ENCODE assay signal across 14 mouse cellular contexts in genomic region chr6:24632061-24632460, GRCm38 (mm10). TPM values are rescaled to one million over a fixed set of nuclear protein-coding genes. Genes with fewer than 3 reads are reported as not detected.
DNase-seq lines count a peak whose midpoint lies in the region; ATAC-seq and TF ChIP-seq lines count a peak whose summit lies in the region.
"Had no signal": no experiment of that assay in that cellular context is flagged by ENCODE, and none has a peak within 500 bp of the region (broad histone marks: within the 10 kb centered on the region; RNA-seq: fewer than 3 reads in every experiment).

No protein-coding gene starts in this region.

- H3K36me3 ChIP-seq in embryonic facial prominence, embryonic 11.5 days (replicated peaks; ENCODE audit: control insufficient read depth, insufficient read depth, low read depth, low read length), result no peaks in the 10 kb centered on the region; the same call in 1 of the 2 replicates
- H3K36me3 ChIP-seq in embryonic facial prominence, embryonic 10.5 days (replicated peaks), result peaks cover 29% of the 10 kb centered on the region
- peaks cover 27% of the 10 kb centered on the region for H3K36me3 ChIP-seq in kidney, embryonic 14.5 days (ENCODE audit: control insufficient read depth, insufficient read depth, low read length)
- peaks cover 13% of the 10 kb centered on the region for H3K36me3 ChIP-seq in intestine, postnatal 0 days (ENCODE audit: control insufficient read depth, insufficient read depth)

- 86% methylated on average over 4 of the region's 4 CpGs for WGBS in embryonic facial prominence, embryonic 11.5 days
- 87% methylated on average over 4 of the region's 4 CpGs for WGBS in embryonic facial prominence, embryonic 10.5 days
- WGBS in kidney, embryonic 14.5 days, result 80% methylated on average over 4 of the region's 4 CpGs
- WGBS in intestine, postnatal 0 days, result 48% methylated on average over 4 of the region's 4 CpGs

- DNase-seq in embryonic facial prominence, embryonic 11.5 days (ENCODE audit: low spot score), result no peak
- DNase-seq in embryonic facial prominence, embryonic 10.5 days (ENCODE audit: low spot score), result no peak
- no peak for DNase-seq in kidney, adult 8-10 months
- DNase-seq in NIH3T3 (ENCODE audit: low read depth), result peak; percentile 54
- DNase-seq in frontal cortex, adult 2 months (ENCODE audit: extremely low spot score in 1 of 2, low spot score in 1 of 2), result no peak
- DNase-seq in spleen, adult 12 weeks (ENCODE audit: low spot score), result no peak
- DNase-seq: cerebellum, adult 11 months had no signal

- no peak overlapping the region for H3K4me3 ChIP-seq in embryonic facial prominence, embryonic 11.5 days (ENCODE audit: low read depth, low read length)
- no peak overlapping the region for H3K4me3 ChIP-seq in embryonic facial prominence, embryonic 10.5 days
- no peak overlapping the region for H3K4me3 ChIP-seq in kidney, embryonic 14.5 days (ENCODE audit: low read length)
- no peak overlapping the region for H3K4me3 ChIP-seq in intestine, postnatal 0 days (ENCODE audit: low read depth, low read length)
- H3K4me3 ChIP-seq: forebrain, embryonic 15.5 days had no signal

- H3K27ac ChIP-seq in embryonic facial prominence, embryonic 11.5 days (replicated peaks; ENCODE audit: low read depth, low read length), result no peak overlapping the region
- H3K27ac ChIP-seq in embryonic facial prominence, embryonic 10.5 days (replicated peaks), result no peak overlapping the region
- H3K27ac ChIP-seq in kidney, embryonic 14.5 days (ENCODE audit: low read depth, low read length), result no peak overlapping the region
- no peak overlapping the region for H3K27ac ChIP-seq in intestine, postnatal 0 days (ENCODE audit: low read depth, low read length)
- H3K27ac ChIP-seq: forebrain, embryonic 15.5 days; macrophage had no signal

- no peak overlapping the region for H3K4me2 ChIP-seq in embryonic facial prominence, embryonic 11.5 days (ENCODE audit: low read depth, low read length)
- no peak overlapping the region for H3K4me2 ChIP-seq in kidney, embryonic 14.5 days (replicated peaks; ENCODE audit: low read depth, low read length)
- 0 out of 2 replicates have a peak overlapping the region, but pooled peaks have one; percentile 24 for H3K4me2 ChIP-seq in intestine, postnatal 0 days (replicated peaks; ENCODE audit: low read depth)
- H3K4me2 ChIP-seq: forebrain, embryonic 15.5 days had no signal

- no peak for TF ChIP-seq CTCF in intestine, postnatal 0 days (IDR thresholded peaks at IDR 0.05; ENCODE audit: low read depth)

- no peaks in the 10 kb centered on the region for H3K27me3 ChIP-seq in embryonic facial prominence, embryonic 11.5 days (ENCODE audit: control insufficient read depth, insufficient read depth, low read length)
- H3K27me3 ChIP-seq in embryonic facial prominence, embryonic 10.5 days (replicated peaks; ENCODE audit: low read depth, poor library complexity, severe bottlenecking), result no peaks in the 10 kb centered on the region
- H3K27me3 ChIP-seq in kidney, embryonic 14.5 days (ENCODE audit: control insufficient read depth, insufficient read depth, low read length), result no peaks in the 10 kb centered on the region
- H3K27me3 ChIP-seq in intestine, postnatal 0 days (replicated peaks; ENCODE audit: control insufficient read depth, insufficient read depth, low read length), result no peaks in the 10 kb centered on the region
- H3K27me3 ChIP-seq: forebrain, embryonic 15.5 days had no signal

- H3K9ac ChIP-seq in embryonic facial prominence, embryonic 11.5 days (replicated peaks; ENCODE audit: low read length), result no peak overlapping the region
- no peak overlapping the region for H3K9ac ChIP-seq in kidney, embryonic 14.5 days (ENCODE audit: low read depth, low read length)
- no peak overlapping the region for H3K9ac ChIP-seq in intestine, postnatal 0 days (ENCODE audit: low read depth, low read length)
- H3K9ac ChIP-seq: forebrain, embryonic 15.5 days had no signal

- no peaks in the 10 kb centered on the region for H3K9me3 ChIP-seq in embryonic facial prominence, embryonic 11.5 days (replicated peaks; ENCODE audit: control insufficient read depth, low read length)
- H3K9me3 ChIP-seq in embryonic facial prominence, embryonic 10.5 days, result no peaks in the 10 kb centered on the region
- H3K9me3 ChIP-seq in kidney, embryonic 14.5 days (ENCODE audit: control insufficient read depth, low read length), result no peaks in the 10 kb centered on the region
- H3K9me3 ChIP-seq in intestine, postnatal 0 days (ENCODE audit: control insufficient read depth), result no peaks in the 10 kb centered on the region
- H3K9me3 ChIP-seq: forebrain, embryonic 15.5 days had no signal

- H3K4me1 ChIP-seq in embryonic facial prominence, embryonic 11.5 days (ENCODE audit: control insufficient read depth, insufficient read depth, low read length), result no peaks in the 10 kb centered on the region
- no peaks in the 10 kb centered on the region for H3K4me1 ChIP-seq in embryonic facial prominence, embryonic 10.5 days
- no peaks in the 10 kb centered on the region for H3K4me1 ChIP-seq in kidney, embryonic 14.5 days (ENCODE audit: control insufficient read depth, insufficient read depth, low read length)
- no peaks in the 10 kb centered on the region for H3K4me1 ChIP-seq in intestine, postnatal 0 days (replicated peaks; ENCODE audit: control insufficient read depth, insufficient read depth, low read length)
- H3K4me1 ChIP-seq: forebrain, embryonic 15.5 days had no signal

- ATAC-seq in embryonic facial prominence, embryonic 11.5 days (replicated peaks; ENCODE audit: insufficient number of reproducible peaks, low FRiP score, low TSS enrichment, low read depth), result 0 out of 2 replicates have a peak, but pooled peaks have one; percentile 18
- ATAC-seq in kidney, embryonic 14.5 days (ENCODE audit: low FRiP score, low TSS enrichment), result peak; percentile 51; the same call in 1 of the 2 replicates
- peak; percentile 89 for ATAC-seq in intestine, postnatal 0 days
- ATAC-seq: forebrain, embryonic 15.5 days had no signal

RNA-seq across cellular contexts. Expression of gene Wasl, which starts 32.7 kb away (rescaled TPM):
- polyA plus RNA-seq in embryonic facial prominence, embryonic 11.5 days (2014; fragmentation: Nextera tagmentation; extraction: Ambion mirVana), result 37.1 and 46.6 TPM in 2 replicates
- polyA plus RNA-seq in embryonic facial prominence, embryonic 10.5 days (2016; fragmentation: Nextera tagmentation; extraction: Ambion mirVana), result 60.6 and 65.5 TPM in 2 replicates
- 73.9 and 78.2 TPM in 2 replicates for polyA plus RNA-seq in kidney, embryonic 14.5 days (2014; fragmentation: Nextera tagmentation; extraction: Ambion mirVana)
- 103 and 120 TPM in 2 replicates for polyA plus RNA-seq in intestine, postnatal 0 days (2015; fragmentation: Nextera tagmentation; extraction: Ambion mirVana)
- 55.3 and 57.4 TPM in 2 replicates for polyA plus RNA-seq in frontal cortex, adult 2 months (2012; rRNA removed)

RNA-seq across cellular contexts. Expression of gene Lmod2, which starts 34.5 kb away (rescaled TPM):
- polyA plus RNA-seq in embryonic facial prominence, embryonic 11.5 days (2014; fragmentation: Nextera tagmentation; extraction: Ambion mirVana), result 0.34 TPM in 1 of 2 replicates, not detected in the other
- polyA plus RNA-seq in embryonic facial prominence, embryonic 10.5 days (2016; fragmentation: Nextera tagmentation; extraction: Ambion mirVana), result not detected in 2 replicates
- polyA plus RNA-seq in kidney, embryonic 14.5 days (2014; fragmentation: Nextera tagmentation; extraction: Ambion mirVana), result not detected in 2 replicates
- polyA plus RNA-seq in intestine, postnatal 0 days (2015; fragmentation: Nextera tagmentation; extraction: Ambion mirVana), result not detected in 2 replicates
- not detected in 2 replicates for polyA plus RNA-seq in frontal cortex, adult 2 months (2012; rRNA removed)
- polyA plus RNA-seq: forebrain, embryonic 15.5 days; hindbrain, embryonic 11.5 days; large intestine, adult 2 months; limb, embryonic 11.5 days; macrophage had no signal

Comparison
In these comparisons a context has a peak if more than half of its experiments do, and no peak if none do; other contexts are left out.
1. ATAC-seq: peak in every context shown above with its lines; median percentile 89 in intestine, postnatal 0 days; 51 in kidney, embryonic 14.5 days; 18 in embryonic facial prominence, embryonic 11.5 days.